Mouse (Mus musculus): Measurements from ENCODE around the gene Borcs6. TPM values are rescaled to one million over a fixed set of nuclear protein-coding genes. Genes with fewer than 3 reads are reported as not detected.

Borcs6 gene
- polyA plus RNA-seq, 1 experiment from 2014 or later = 4.3 TPM

GRCm38 (mm10) chr11:69080102-69080854 lies 20.8 kb downstream of the Borcs6 start:
- Histone ChIP-seq H3K4me1 (replicated peaks) (peaks cover 8% of the 10 kb centered on the region; the same call in 1 of the 2 replicates), H3K9me3 (replicated peaks) (no peaks in the 10 kb centered on the region), H3K27me3 (peaks cover 6% of the 10 kb centered on the region; the same call in 1 of the 2 replicates), H3K36me3 (replicated peaks) (no peaks in the 10 kb centered on the region), H3K27ac (replicated peaks) (no peak overlapping the region), H3K9ac (no peak overlapping the region), H3K4me2 (no peak overlapping the region), H3K4me3 (replicated peaks) (no peak overlapping the region)
- WGBS (ENCODE audit: insufficient replicate concordance) = 68% methylated on average over 15 of the region's 15 CpGs
- ATAC-seq (ENCODE audit: insufficient read depth) = no peak

- ATAC-seq (ENCODE audit: insufficient read depth) = no peak
- Histone ChIP-seq H3K4me2 (no peak overlapping the region), H3K36me3 (replicated peaks) (no peaks in the 10 kb centered on the region), H3K4me3 (replicated peaks) (no peak overlapping the region), H3K9me3 (replicated peaks) (no peaks in the 10 kb centered on the region), H3K9ac (no peak overlapping the region), H3K4me1 (replicated peaks) (peaks cover 7% of the 10 kb centered on the region; the same call in 1 of the 2 replicates), H3K27me3 (peaks cover 6% of the 10 kb centered on the region; the same call in 1 of the 2 replicates), H3K27ac (replicated peaks) (no peak overlapping the region)
- 71% methylated on average over 8 of the region's 8 CpGs for WGBS (ENCODE audit: insufficient replicate concordance)
Measured at GRCm38 (mm10) chr11:69080855-69081222, 21.3 kb downstream of the Borcs6 start.

- Histone ChIP-seq H3K4me3 (replicated peaks) (no peak overlapping the region), H3K27ac (replicated peaks) (no peak overlapping the region), H3K9me3 (replicated peaks) (no peaks in the 10 kb centered on the region), H3K4me2 (no peak overlapping the region), H3K9ac (no peak overlapping the region), H3K4me1 (replicated peaks) (peaks cover 6% of the 10 kb centered on the region; the same call in 1 of the 2 replicates), H3K36me3 (replicated peaks) (no peaks in the 10 kb centered on the region), H3K27me3 (peaks cover 6% of the 10 kb centered on the region; the same call in 1 of the 2 replicates)
- ATAC-seq (ENCODE audit: insufficient read depth) = no peak
- WGBS (ENCODE audit: insufficient replicate concordance) = 82% methylated on average over 7 of the region's 7 CpGs
Measured at GRCm38 (mm10) chr11:69081613-69082012, 22.1 kb downstream of the Borcs6 start.

GRCm38 (mm10) chr11:69085608-69086007 lies 26.1 kb downstream of the Borcs6 start:
- H3K9me3 ChIP-seq (replicated peaks) = no peaks in the 10 kb centered on the region
- peaks cover 12% of the 10 kb centered on the region for H3K36me3 ChIP-seq (replicated peaks)
- no peak overlapping the region for H3K4me2 ChIP-seq
- H3K9ac ChIP-seq = no peak overlapping the region
- no peak for ATAC-seq (ENCODE audit: insufficient read depth)
- no peak overlapping the region for H3K27ac ChIP-seq (replicated peaks)
- peaks cover 25% of the 10 kb centered on the region for H3K4me1 ChIP-seq (replicated peaks)
- no peak overlapping the region for H3K4me3 ChIP-seq (replicated peaks)
- peaks cover 6% of the 10 kb centered on the region; the same call in 1 of the 2 replicates for H3K27me3 ChIP-seq
- 71% methylated on average over 6 of the region's 6 CpGs for WGBS (ENCODE audit: insufficient replicate concordance)

- no peak overlapping the region for H3K4me2 ChIP-seq
- no peaks in the 10 kb centered on the region for H3K9me3 ChIP-seq (replicated peaks)
- H3K36me3 ChIP-seq (replicated peaks) = peaks cover 20% of the 10 kb centered on the region
- no peak overlapping the region for H3K9ac ChIP-seq
- peaks cover 32% of the 10 kb centered on the region for H3K4me1 ChIP-seq (replicated peaks)
- H3K27ac ChIP-seq (replicated peaks) = no peak overlapping the region
- no peak for ATAC-seq (ENCODE audit: insufficient read depth)
- 65% methylated on average over 6 of the region's 6 CpGs for WGBS (ENCODE audit: insufficient replicate concordance)
- peaks cover 6% of the 10 kb centered on the region; the same call in 1 of the 2 replicates for H3K27me3 ChIP-seq
- no peak overlapping the region for H3K4me3 ChIP-seq (replicated peaks)
Measured at GRCm38 (mm10) chr11:69086390-69086789, 26.9 kb downstream of the Borcs6 start.

GRCm38 (mm10) chr11:69087082-69087481 lies 27.6 kb downstream of the Borcs6 start:
- no peak overlapping the region; the same call in 1 of the 2 replicates for H3K27ac ChIP-seq (replicated peaks)
- H3K9ac ChIP-seq = no peak overlapping the region
- H3K4me2 ChIP-seq = no peak overlapping the region
- whole genome bisulfite sequencing (ENCODE audit: insufficient replicate concordance) = 47% methylated on average over 4 of the region's 4 CpGs
- ATAC-seq (ENCODE audit: insufficient read depth) = no peak
- H3K36me3 ChIP-seq (replicated peaks) = peaks cover 27% of the 10 kb centered on the region
- H3K9me3 ChIP-seq (replicated peaks) = no peaks in the 10 kb centered on the region
- H3K27me3 ChIP-seq = peaks cover 6% of the 10 kb centered on the region; the same call in 1 of the 2 replicates
- H3K4me1 ChIP-seq (replicated peaks) = peaks cover 38% of the 10 kb centered on the region
- H3K4me3 ChIP-seq (replicated peaks) = no peak overlapping the region

- Histone ChIP-seq H3K4me3 (replicated peaks) (no peak overlapping the region), H3K9ac (no peak overlapping the region), H3K36me3 (replicated peaks) (peaks cover 31% of the 10 kb centered on the region), H3K9me3 (replicated peaks) (no peaks in the 10 kb centered on the region), H3K27me3 (peaks cover 5% of the 10 kb centered on the region; the same call in 1 of the 2 replicates), H3K4me1 (replicated peaks) (peaks cover 43% of the 10 kb centered on the region), H3K27ac (replicated peaks) (no peak overlapping the region; the same call in 1 of the 2 replicates), H3K4me2 (peak overlapping the region; percentile 82)
- WGBS (ENCODE audit: insufficient replicate concordance) = 50% methylated on average over 2 of the region's 2 CpGs
- ATAC-seq (ENCODE audit: insufficient read depth) = no peak
Measured at GRCm38 (mm10) chr11:69087597-69087996, 28.1 kb downstream of the Borcs6 start.

- 1% methylated on average over 65 of the region's 67 CpGs for WGBS (ENCODE audit: insufficient replicate concordance)
- Histone ChIP-seq H3K4me1 (replicated peaks) (peaks cover 47% of the 10 kb centered on the region), H3K27me3 (no peaks in the 10 kb centered on the region), H3K9me3 (replicated peaks) (no peaks in the 10 kb centered on the region), H3K4me2 (peak within 1 kb of the TSS; percentile 82), H3K9ac (peak within 1 kb of the TSS; percentile 100), H3K27ac (replicated peaks) (peak within 1 kb of the TSS; percentile 94), H3K4me3 (replicated peaks) (peak within 1 kb of the TSS; percentile 99), H3K36me3 (replicated peaks) (peaks cover 34% of the 10 kb centered on the region)
- peak; percentile 57 for ATAC-seq (ENCODE audit: insufficient read depth)
Measured at GRCm38 (mm10) chr11:69088103-69088855, 28.8 kb downstream of the Borcs6 start, which contains the start of gene Vamp2. Gene Vamp2 (plus strand): TSS chr11:69088490.

- Histone ChIP-seq H3K4me1 (replicated peaks) (peaks cover 51% of the 10 kb centered on the region), H3K36me3 (replicated peaks) (peaks cover 34% of the 10 kb centered on the region), H3K4me3 (replicated peaks) (peak overlapping the region; percentile 99), H3K4me2 (peak overlapping the region; percentile 82), H3K27ac (replicated peaks) (peak overlapping the region; percentile 94), H3K9me3 (replicated peaks) (no peaks in the 10 kb centered on the region), H3K27me3 (no peaks in the 10 kb centered on the region), H3K9ac (peak overlapping the region; percentile 100)
- WGBS (ENCODE audit: insufficient replicate concordance) = 5% methylated on average over 25 of the region's 25 CpGs
- peak; percentile 82 for ATAC-seq (ENCODE audit: insufficient read depth)
Measured at GRCm38 (mm10) chr11:69088856-69089615, 29.5 kb downstream of the Borcs6 start.

- peak overlapping the region; percentile 100 for H3K9ac ChIP-seq
- H3K4me2 ChIP-seq = peak overlapping the region; percentile 82
- WGBS (ENCODE audit: insufficient replicate concordance) = 80% methylated on average over 12 of the region's 12 CpGs
- peaks cover 34% of the 10 kb centered on the region for H3K36me3 ChIP-seq (replicated peaks)
- no peaks in the 10 kb centered on the region for H3K9me3 ChIP-seq (replicated peaks)
- peaks cover 58% of the 10 kb centered on the region for H3K4me1 ChIP-seq (replicated peaks)
- peak overlapping the region; percentile 99 for H3K4me3 ChIP-seq (replicated peaks)
- ATAC-seq (ENCODE audit: insufficient read depth) = no peak
- H3K27ac ChIP-seq (replicated peaks) = peak overlapping the region; percentile 94
- H3K27me3 ChIP-seq = no peaks in the 10 kb centered on the region
Measured at GRCm38 (mm10) chr11:69089616-69090290, 30.2 kb downstream of the Borcs6 start.

Data from liver, embryonic 15.5 days (tissue).